Mouse (Mus musculus): Measurements from ENCODE around the gene Scp2d1. TPM values are rescaled to one million over a fixed set of nuclear protein-coding genes. Genes with fewer than 3 reads are reported as not detected.

Gene Scp2d1
- polyA plus RNA-seq, 1 experiment from 2014 or later: not detected

- H3K9ac ChIP-seq (ENCODE audit: low read length): no peak overlapping the region
- ATAC-seq (replicated peaks; ENCODE audit: low FRiP score, low TSS enrichment, low read depth): no peak
Measured at GRCm38 (mm10) chr2:144791671-144792294, 31.7 kb upstream of the Scp2d1 start.

GRCm38 (mm10) chr2:144797515-144797914 is 25.9 kb upstream of the Scp2d1 start:
- H3K4me1 ChIP-seq (replicated peaks; ENCODE audit: control insufficient read depth, insufficient read depth, low read length): no peaks in the 10 kb centered on the region
- no peak overlapping the region for H3K4me2 ChIP-seq (ENCODE audit: low read length)
- H3K4me3 ChIP-seq (ENCODE audit: low read depth, low read length): no peak overlapping the region
- H3K36me3 ChIP-seq (ENCODE audit: control insufficient read depth, insufficient read depth, low read length): no peaks in the 10 kb centered on the region
- DNase-seq (ENCODE audit: low spot score): no peak
- H3K27me3 ChIP-seq (replicated peaks; ENCODE audit: control insufficient read depth, insufficient read depth, low read length): no peaks in the 10 kb centered on the region
- no peak for ATAC-seq (replicated peaks; ENCODE audit: low FRiP score, low TSS enrichment, low read depth)
- 41% methylated on average over 8 of the region's 8 CpGs for WGBS
- no peaks in the 10 kb centered on the region for H3K9me3 ChIP-seq (ENCODE audit: control insufficient read depth, low read length)
- H3K9ac ChIP-seq (ENCODE audit: low read length): no peak overlapping the region
- H3K27ac ChIP-seq (ENCODE audit: low read depth): no peak overlapping the region

More at GRCm38 (mm10) chr2:144791671-144792294, 31.7 kb upstream of the Scp2d1 start:
- H3K27me3 ChIP-seq (replicated peaks; ENCODE audit: control insufficient read depth, insufficient read depth, low read length): no peaks in the 10 kb centered on the region
- no peak for DNase-seq (ENCODE audit: low spot score)
- no peaks in the 10 kb centered on the region for H3K36me3 ChIP-seq (ENCODE audit: control insufficient read depth, insufficient read depth, low read length)
- no peak overlapping the region for H3K27ac ChIP-seq (ENCODE audit: low read depth)
- 60% methylated on average over 14 of the region's 14 CpGs for WGBS
- H3K4me3 ChIP-seq (ENCODE audit: low read depth, low read length): no peak overlapping the region
- H3K9me3 ChIP-seq (ENCODE audit: control insufficient read depth, low read length): no peaks in the 10 kb centered on the region
- H3K4me1 ChIP-seq (replicated peaks; ENCODE audit: control insufficient read depth, insufficient read depth, low read length): no peaks in the 10 kb centered on the region
- H3K4me2 ChIP-seq (ENCODE audit: low read length): no peak overlapping the region

- WGBS: 43% methylated on average over 15 of the region's 15 CpGs
- no peaks in the 10 kb centered on the region for H3K27me3 ChIP-seq (replicated peaks; ENCODE audit: control insufficient read depth, insufficient read depth, low read length)
- no peak; the same call in 1 of the 2 replicates for ATAC-seq (replicated peaks; ENCODE audit: low FRiP score, low TSS enrichment, low read depth)
- no peaks in the 10 kb centered on the region for H3K36me3 ChIP-seq (ENCODE audit: control insufficient read depth, insufficient read depth, low read length)
- H3K9ac ChIP-seq (ENCODE audit: low read length): no peak overlapping the region
- peaks cover 13% of the 10 kb centered on the region for H3K4me1 ChIP-seq (replicated peaks; ENCODE audit: control insufficient read depth, insufficient read depth, low read length)
- H3K4me3 ChIP-seq (ENCODE audit: low read depth, low read length): no peak overlapping the region
- DNase-seq (ENCODE audit: low spot score): no peak
- peak overlapping the region; percentile 29; the same call in 1 of the 2 replicates for H3K27ac ChIP-seq (ENCODE audit: low read depth)
- no peaks in the 10 kb centered on the region for H3K9me3 ChIP-seq (ENCODE audit: control insufficient read depth, low read length)
- H3K4me2 ChIP-seq (ENCODE audit: low read length): no peak overlapping the region
Measured at GRCm38 (mm10) chr2:144807766-144808754, 15.4 kb upstream of the Scp2d1 start.

GRCm38 (mm10) chr2:144828457-144828985 is 5.1 kb downstream of the Scp2d1 start:
- no peak overlapping the region for H3K4me3 ChIP-seq (ENCODE audit: low read depth, low read length)
- no peaks in the 10 kb centered on the region for H3K4me1 ChIP-seq (replicated peaks; ENCODE audit: control insufficient read depth, insufficient read depth, low read length)
- H3K4me2 ChIP-seq (ENCODE audit: low read length): no peak overlapping the region
- no peak overlapping the region for H3K9ac ChIP-seq (ENCODE audit: low read length)
- H3K27ac ChIP-seq (ENCODE audit: low read depth): no peak overlapping the region
- no peaks in the 10 kb centered on the region for H3K27me3 ChIP-seq (replicated peaks; ENCODE audit: control insufficient read depth, insufficient read depth, low read length)
- ATAC-seq (replicated peaks; ENCODE audit: low FRiP score, low TSS enrichment, low read depth) (no peak), DNase-seq (ENCODE audit: low spot score) (no peak)
- 66% methylated on average over 8 of the region's 8 CpGs for WGBS
- no peaks in the 10 kb centered on the region for H3K36me3 ChIP-seq (ENCODE audit: control insufficient read depth, insufficient read depth, low read length)
- no peaks in the 10 kb centered on the region for H3K9me3 ChIP-seq (ENCODE audit: control insufficient read depth, low read length)

- peak overlapping the region; percentile 34; the same call in 1 of the 2 replicates for H3K27ac ChIP-seq (ENCODE audit: low read depth)
- no peak overlapping the region for H3K9ac ChIP-seq (ENCODE audit: low read length)
- no peaks in the 10 kb centered on the region for H3K27me3 ChIP-seq (replicated peaks; ENCODE audit: control insufficient read depth, insufficient read depth, low read length)
- DNase-seq (ENCODE audit: low spot score) (no peak), ATAC-seq (replicated peaks; ENCODE audit: low FRiP score, low TSS enrichment, low read depth) (peak; percentile 62; the same call in 1 of the 2 replicates)
- WGBS: 68% methylated on average over 5 of the region's 5 CpGs
- no peaks in the 10 kb centered on the region for H3K4me1 ChIP-seq (replicated peaks; ENCODE audit: control insufficient read depth, insufficient read depth, low read length)
- no peaks in the 10 kb centered on the region for H3K9me3 ChIP-seq (ENCODE audit: control insufficient read depth, low read length)
- H3K4me3 ChIP-seq (ENCODE audit: low read depth, low read length): no peak overlapping the region
- H3K4me2 ChIP-seq (ENCODE audit: low read length): no peak overlapping the region
- no peaks in the 10 kb centered on the region for H3K36me3 ChIP-seq (ENCODE audit: control insufficient read depth, insufficient read depth, low read length)
Measured at GRCm38 (mm10) chr2:144836667-144837311, 13.3 kb downstream of the Scp2d1 start.

- WGBS: 50% methylated on average over 3 of the region's 3 CpGs
- ATAC-seq (replicated peaks; ENCODE audit: low FRiP score, low TSS enrichment, low read depth): peak; percentile 71; the same call in 1 of the 2 replicates
- Histone ChIP-seq H3K27ac (ENCODE audit: low read depth) (peak overlapping the region; percentile 34), H3K4me1 (replicated peaks; ENCODE audit: control insufficient read depth, insufficient read depth, low read length) (no peaks in the 10 kb centered on the region), H3K4me3 (ENCODE audit: low read depth, low read length) (no peak overlapping the region), H3K4me2 (ENCODE audit: low read length) (no peak overlapping the region), H3K36me3 (ENCODE audit: control insufficient read depth, insufficient read depth, low read length) (no peaks in the 10 kb centered on the region), H3K9ac (ENCODE audit: low read length) (no peak overlapping the region), H3K27me3 (replicated peaks; ENCODE audit: control insufficient read depth, insufficient read depth, low read length) (no peaks in the 10 kb centered on the region), H3K9me3 (ENCODE audit: control insufficient read depth, low read length) (no peaks in the 10 kb centered on the region)
- no peak for DNase-seq (ENCODE audit: low spot score)
Measured at GRCm38 (mm10) chr2:144837312-144837679, 13.8 kb downstream of the Scp2d1 start.

GRCm38 (mm10) chr2:144868827-144869226 is 45.4 kb downstream of the Scp2d1 start:
- 75% methylated on average over 2 of the region's 2 CpGs for WGBS
- ATAC-seq (replicated peaks; ENCODE audit: low FRiP score, low TSS enrichment, low read depth) (no peak), DNase-seq (ENCODE audit: low spot score) (no peak)

More at GRCm38 (mm10) chr2:144868827-144869226, 45.4 kb downstream of the Scp2d1 start:
- Histone ChIP-seq H3K9me3 (ENCODE audit: control insufficient read depth, low read length) (no peaks in the 10 kb centered on the region), H3K4me2 (ENCODE audit: low read length) (no peak overlapping the region), H3K9ac (ENCODE audit: low read length) (no peak overlapping the region), H3K4me1 (replicated peaks; ENCODE audit: control insufficient read depth, insufficient read depth, low read length) (no peaks in the 10 kb centered on the region), H3K27ac (ENCODE audit: low read depth) (no peak overlapping the region), H3K27me3 (replicated peaks; ENCODE audit: control insufficient read depth, insufficient read depth, low read length) (no peaks in the 10 kb centered on the region), H3K36me3 (ENCODE audit: control insufficient read depth, insufficient read depth, low read length) (no peaks in the 10 kb centered on the region), H3K4me3 (ENCODE audit: low read depth, low read length) (no peak overlapping the region)
